ENCODE assay signal across 21 mouse cellular contexts in genomic region chr13:4656277-4657146, GRCm38 (mm10). TPM values are rescaled to one million over a fixed set of nuclear protein-coding genes. Genes with fewer than 3 reads are reported as not detected.
A peak's percentile ranks its signal among the peaks of the same experiment; 100 is the strongest.
DNase-seq lines count a peak whose midpoint lies in the region; ATAC-seq and TF ChIP-seq lines count a peak whose summit lies in the region.
"Had no signal": no experiment of that assay in that cellular context is flagged by ENCODE, and none has a peak within 500 bp of the region (broad histone marks: within the 10 kb centered on the region; RNA-seq: fewer than 3 reads in every experiment).

No protein-coding gene starts in this region.

- no peak for TF ChIP-seq CTCF in hindbrain, postnatal 0 days (IDR thresholded peaks at IDR 0.05; ENCODE audit: low read depth)
- TF ChIP-seq CTCF in midbrain, postnatal 0 days (IDR thresholded peaks at IDR 0.05): no peak

- H3K27ac ChIP-seq in heart, embryonic 10.5 days: no peak overlapping the region
- no peak overlapping the region for H3K27ac ChIP-seq in hindbrain, postnatal 0 days
- H3K27ac ChIP-seq in hindbrain, embryonic 13.5 days: no peak overlapping the region
- no peak overlapping the region for H3K27ac ChIP-seq in midbrain, postnatal 0 days (ENCODE audit: low read depth, low read length)
- H3K27ac ChIP-seq: forebrain, embryonic 10.5 days; heart, embryonic 13.5 days; hindbrain, embryonic 15.5 days; liver, embryonic 14.5 days; lung, embryonic 15.5 days; macrophage had no signal

- H3K4me3 ChIP-seq in heart, embryonic 10.5 days: no peak overlapping the region
- H3K4me3 ChIP-seq in hindbrain, postnatal 0 days (ENCODE audit: low read length): no peak overlapping the region
- H3K4me3 ChIP-seq in hindbrain, embryonic 13.5 days: no peak overlapping the region
- no peak overlapping the region for H3K4me3 ChIP-seq in midbrain, postnatal 0 days (ENCODE audit: low read depth, low read length)
- H3K4me3 ChIP-seq: forebrain, embryonic 10.5 days; heart, embryonic 13.5 days; hindbrain, embryonic 15.5 days; lung, embryonic 15.5 days had no signal

- H3K36me3 ChIP-seq in heart, embryonic 10.5 days: no peaks in the 10 kb centered on the region
- no peaks in the 10 kb centered on the region for H3K36me3 ChIP-seq in hindbrain, postnatal 0 days (ENCODE audit: insufficient read depth, low read length)
- no peaks in the 10 kb centered on the region for H3K36me3 ChIP-seq in hindbrain, embryonic 13.5 days
- no peaks in the 10 kb centered on the region for H3K36me3 ChIP-seq in midbrain, postnatal 0 days (ENCODE audit: insufficient read depth, low read length)
- H3K36me3 ChIP-seq: forebrain, embryonic 10.5 days; G1E; heart, embryonic 13.5 days; hindbrain, embryonic 15.5 days; lung, embryonic 15.5 days had no signal

- no peaks in the 10 kb centered on the region for H3K9me3 ChIP-seq in heart, embryonic 10.5 days
- no peaks in the 10 kb centered on the region for H3K9me3 ChIP-seq in hindbrain, postnatal 0 days (ENCODE audit: low read length)
- H3K9me3 ChIP-seq in hindbrain, embryonic 13.5 days: 0 out of 2 replicates have a peak, but pooled peaks cover 7% of the 10 kb centered on the region
- H3K9me3 ChIP-seq in midbrain, postnatal 0 days (ENCODE audit: low read length): no peaks in the 10 kb centered on the region
- H3K9me3 ChIP-seq: forebrain, embryonic 10.5 days; G1E; hindbrain, embryonic 15.5 days; lung, embryonic 15.5 days had no signal

- H3K27me3 ChIP-seq in heart, embryonic 10.5 days (ENCODE audit: insufficient read depth, poor library complexity, severe bottlenecking): no peaks in the 10 kb centered on the region
- no peaks in the 10 kb centered on the region for H3K27me3 ChIP-seq in hindbrain, postnatal 0 days (ENCODE audit: insufficient read depth, low read length)
- no peaks in the 10 kb centered on the region for H3K27me3 ChIP-seq in hindbrain, embryonic 13.5 days
- no peaks in the 10 kb centered on the region for H3K27me3 ChIP-seq in midbrain, postnatal 0 days (ENCODE audit: insufficient read depth, low read length)
- H3K27me3 ChIP-seq: heart, embryonic 13.5 days; hindbrain, embryonic 15.5 days; lung, embryonic 15.5 days had no signal

- no peak overlapping the region for H3K9ac ChIP-seq in hindbrain, postnatal 0 days (replicated peaks; ENCODE audit: low read length)
- no peak overlapping the region for H3K9ac ChIP-seq in hindbrain, embryonic 13.5 days
- H3K9ac ChIP-seq in midbrain, postnatal 0 days (replicated peaks; ENCODE audit: low read length, poor library complexity, severe bottlenecking): no peak overlapping the region
- H3K9ac ChIP-seq: heart, embryonic 13.5 days; hindbrain, embryonic 15.5 days; liver, embryonic 14.5 days; lung, embryonic 15.5 days had no signal

- ATAC-seq in hindbrain, postnatal 0 days: no peak
- no peak for ATAC-seq in hindbrain, embryonic 13.5 days (ENCODE audit: low FRiP score)
- ATAC-seq in midbrain, postnatal 0 days (ENCODE audit: low FRiP score): no peak

- H3K4me2 ChIP-seq in hindbrain, postnatal 0 days (ENCODE audit: low read depth, low read length): no peak overlapping the region
- H3K4me2 ChIP-seq in hindbrain, embryonic 13.5 days: no peak overlapping the region
- no peak overlapping the region for H3K4me2 ChIP-seq in midbrain, postnatal 0 days (ENCODE audit: low read depth, low read length, poor library complexity, severe bottlenecking)
- H3K4me2 ChIP-seq: heart, embryonic 13.5 days; hindbrain, embryonic 15.5 days; lung, embryonic 15.5 days had no signal

- WGBS in heart, embryonic 10.5 days: 85% methylated on average over 16 of the region's 16 CpGs
- 70% methylated on average over 16 of the region's 16 CpGs for WGBS in hindbrain, postnatal 0 days
- WGBS in hindbrain, embryonic 13.5 days: 85% methylated on average over 16 of the region's 16 CpGs
- 53% methylated on average over 16 of the region's 16 CpGs for WGBS in midbrain, postnatal 0 days

- H3K4me1 ChIP-seq in heart, embryonic 10.5 days: no peaks in the 10 kb centered on the region
- no peaks in the 10 kb centered on the region for H3K4me1 ChIP-seq in hindbrain, postnatal 0 days (ENCODE audit: insufficient read depth, low read length)
- H3K4me1 ChIP-seq in hindbrain, embryonic 13.5 days (replicated peaks): no peaks in the 10 kb centered on the region
- H3K4me1 ChIP-seq in midbrain, postnatal 0 days (ENCODE audit: insufficient read depth, low read length): no peaks in the 10 kb centered on the region
- H3K4me1 ChIP-seq: forebrain, embryonic 10.5 days; heart, embryonic 13.5 days; hindbrain, embryonic 15.5 days; lung, embryonic 15.5 days had no signal

- DNase-seq in heart, adult 11 months: peak; percentile 84
- DNase-seq in heart, embryonic 10.5 days (ENCODE audit: low spot score): no peak
- DNase-seq in hindbrain, postnatal 0 days (ENCODE audit: low spot score): peak; percentile 54
- DNase-seq in right cerebral cortex, postnatal 4 days: peak; percentile 8
- DNase-seq in right cerebral cortex, adult 2 months (ENCODE audit: low spot score in 2 of 2): no peak
- peak; percentile 42 for DNase-seq in midbrain, postnatal 0 days (ENCODE audit: low spot score)
- no peak for DNase-seq in left cerebral cortex, postnatal 4 days
- DNase-seq: adrenal gland, postnatal 25 days; cerebellum, adult 18-20 months; cerebellum, postnatal 36 days; kidney, adult 11 months; retina, postnatal 1 day; thymus, postnatal 14 days had no signal

- intact Hi-C loops in left cerebral cortex, postnatal 4 days (cut with DNase I): no loop called here

RNA-seq across cellular contexts. Expression of gene Akr1e1, which starts 47.5 kb away (rescaled TPM):
- 43.3 and 51.1 TPM in 2 replicates for polyA plus RNA-seq in heart, embryonic 10.5 days (2016; fragmentation: Nextera tagmentation; extraction: Ambion mirVana)
- 8.3 and 22.5 TPM in 2 replicates for total RNA-seq in hindbrain, postnatal 0 days (2014; rRNA removed)
- polyA plus RNA-seq in hindbrain, postnatal 0 days (2015; fragmentation: Nextera tagmentation; extraction: Ambion mirVana): 38.2 and 41.2 TPM in 2 replicates
- 42.1 and 52.7 TPM in 2 replicates for polyA plus RNA-seq in hindbrain, embryonic 13.5 days (2015; fragmentation: Nextera tagmentation; extraction: Ambion mirVana)
- 7.3 and 9.7 TPM in 2 replicates for total RNA-seq in midbrain, postnatal 0 days (2014; rRNA removed)
- polyA plus RNA-seq in midbrain, postnatal 0 days (2015; fragmentation: Nextera tagmentation; extraction: Ambion mirVana): 28.4 and 30.7 TPM in 2 replicates
- 10 to 100 TPM; 15.5 to 20.1 TPM for total RNA-seq in left cerebral cortex, postnatal 4 days (2021)

Comparison
In these comparisons a context has a peak if more than half of its experiments do, and no peak if none do; other contexts are left out.
1. DNase-seq: peak in heart, adult 11 months (single experiment), hindbrain, postnatal 0 days (single experiment), right cerebral cortex, postnatal 4 days (single experiment) and midbrain, postnatal 0 days (single experiment); none in heart, embryonic 10.5 days (single experiment), right cerebral cortex, adult 2 months (0 of 2) and left cerebral cortex, postnatal 4 days (single experiment).